Mouse (Mus musculus): ENCODE measurements around the gene Dhx33.

- no peak for TF ChIP-seq CTCF (IDR thresholded peaks at IDR 0.05; ENCODE audit: low read depth, low read length)
- TF ChIP-seq GATA1 (IDR thresholded peaks at IDR 0.05; ENCODE audit: borderline replicate concordance, low read length) = no peak
Observed at GRCm38 (mm10) chr11:70972586-70972985, 31.7 kb downstream of the Dhx33 start.
